Mouse (Mus musculus) heart, postnatal 0 days (tissue): Measurements from ENCODE around the gene Gm19345.

ENCODE experiments used
- CTCF ChIP-seq: IDR thresholded peaks from 2 replicates; pipeline ENCODE4 v1.5.1; 2016; ENCODE audit warnings: antibody characterized with exemption, control low read depth, low read depth
- EP300 ChIP-seq: IDR thresholded peaks from 2 replicates; pipeline ENCODE4 v1.6.1; 2016; ENCODE audit warnings: antibody characterized with exemption, low read depth

DNA sequence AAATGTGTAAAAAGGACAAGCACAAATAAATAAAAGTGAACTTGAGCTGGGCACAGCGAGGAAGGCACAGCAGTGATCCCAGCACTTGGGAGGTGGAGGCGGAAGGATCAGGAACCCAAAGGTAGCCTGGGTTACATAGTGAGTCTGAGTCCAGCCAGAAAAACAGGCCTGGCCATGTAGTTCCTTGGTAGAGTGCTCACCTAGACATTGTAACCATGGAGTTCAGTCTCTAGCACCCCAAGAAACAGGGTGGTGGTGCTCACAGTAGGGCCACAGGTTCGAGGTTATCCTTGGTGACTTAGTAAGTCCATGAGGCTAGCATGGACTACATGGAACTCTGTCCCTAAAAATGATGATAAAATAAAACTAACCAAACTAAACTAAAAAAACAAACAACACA is 10.9 kb upstream of the Gm19345 start:
- TF ChIP-seq CTCF (no peak), EP300 (no peak)
